Mouse (Mus musculus): ENCODE results near the gene Irak4. TPM values are rescaled to one million over a fixed set of nuclear protein-coding genes. Genes with fewer than 3 reads are reported as not detected.

The Irak4 gene
- polyA plus RNA-seq, 1 experiment from 2014 or later, result 3.1 TPM

GRCm38 (mm10) chr15:94571501-94571900 lies 28.1 kb downstream of the Irak4 start:
- Histone ChIP-seq H3K27me3 (ENCODE audit: insufficient read depth, poor library complexity, severe bottlenecking) (no peaks in the 10 kb centered on the region), H3K36me3 (no peaks in the 10 kb centered on the region), H3K4me1 (replicated peaks) (no peaks in the 10 kb centered on the region), H3K4me3 (no peak overlapping the region), H3K9me3 (no peaks in the 10 kb centered on the region), H3K27ac (no peak overlapping the region)
- DNase-seq (ENCODE audit: low spot score), result no peak
- 95% methylated on average over 4 of the region's 4 CpGs for WGBS

GRCm38 (mm10) chr15:94572746-94573145 lies 29.3 kb downstream of the Irak4 start:
- WGBS, result 70% methylated on average over 8 of the region's 8 CpGs
- Histone ChIP-seq H3K4me3 (no peak overlapping the region), H3K36me3 (no peaks in the 10 kb centered on the region), H3K9me3 (no peaks in the 10 kb centered on the region), H3K27me3 (ENCODE audit: insufficient read depth, poor library complexity, severe bottlenecking) (no peaks in the 10 kb centered on the region), H3K4me1 (replicated peaks) (no peaks in the 10 kb centered on the region), H3K27ac (no peak overlapping the region)
- DNase-seq (ENCODE audit: low spot score), result no peak

GRCm38 (mm10) chr15:94574566-94575268 lies 31.3 kb downstream of the Irak4 start:
- H3K9me3 ChIP-seq, result no peaks in the 10 kb centered on the region
- DNase-seq (ENCODE audit: low spot score), result no peak

GRCm38 (mm10) chr15:94582000-94582593 lies 38.7 kb downstream of the Irak4 start:
- WGBS, result 59% methylated on average over 7 of the region's 7 CpGs
- no peak overlapping the region for H3K4me3 ChIP-seq
- no peak for DNase-seq (ENCODE audit: low spot score)
- H3K4me1 ChIP-seq (replicated peaks), result peaks cover 6% of the 10 kb centered on the region; the same call in 1 of the 2 replicates
- no peaks in the 10 kb centered on the region for H3K9me3 ChIP-seq
- H3K27ac ChIP-seq, result no peak overlapping the region
- H3K36me3 ChIP-seq, result peaks cover 85% of the 10 kb centered on the region
- no peaks in the 10 kb centered on the region for H3K27me3 ChIP-seq (ENCODE audit: insufficient read depth, poor library complexity, severe bottlenecking)

More at GRCm38 (mm10) chr15:94574566-94575268, 31.3 kb downstream of the Irak4 start:
- H3K4me3 ChIP-seq, result no peak overlapping the region
- H3K27me3 ChIP-seq (ENCODE audit: insufficient read depth, poor library complexity, severe bottlenecking), result no peaks in the 10 kb centered on the region
- peaks cover 16% of the 10 kb centered on the region for H3K36me3 ChIP-seq
- no peak overlapping the region for H3K27ac ChIP-seq
- 61% methylated on average over 4 of the region's 4 CpGs for WGBS
- H3K4me1 ChIP-seq (replicated peaks), result no peaks in the 10 kb centered on the region

GRCm38 (mm10) chr15:94583153-94583552 lies 39.7 kb downstream of the Irak4 start:
- Histone ChIP-seq H3K9me3 (no peaks in the 10 kb centered on the region), H3K4me3 (no peak overlapping the region), H3K27me3 (ENCODE audit: insufficient read depth, poor library complexity, severe bottlenecking) (no peaks in the 10 kb centered on the region), H3K27ac (no peak overlapping the region), H3K36me3 (peaks cover 83% of the 10 kb centered on the region), H3K4me1 (replicated peaks) (peaks cover 10% of the 10 kb centered on the region)
- WGBS, result 89% methylated on average over 10 of the region's 10 CpGs
- no peak for DNase-seq (ENCODE audit: low spot score)

- H3K36me3 ChIP-seq, result peaks cover 70% of the 10 kb centered on the region
- 82% methylated on average over 4 of the region's 4 CpGs for WGBS
- H3K27me3 ChIP-seq (ENCODE audit: insufficient read depth, poor library complexity, severe bottlenecking), result no peaks in the 10 kb centered on the region
- H3K9me3 ChIP-seq, result no peaks in the 10 kb centered on the region
- no peak for DNase-seq (ENCODE audit: low spot score)
- H3K4me3 ChIP-seq, result no peak overlapping the region
- H3K27ac ChIP-seq, result no peak overlapping the region
- peaks cover 18% of the 10 kb centered on the region for H3K4me1 ChIP-seq (replicated peaks)
These were observed 41.3 kb downstream of the Irak4 start for GRCm38 (mm10) chr15:94584738-94585137.

GRCm38 (mm10) chr15:94587826-94588715 lies 44.6 kb downstream of the Irak4 start:
- Histone ChIP-seq H3K4me3 (peak overlapping the region; percentile 96), H3K4me1 (replicated peaks) (peaks cover 13% of the 10 kb centered on the region), H3K27me3 (ENCODE audit: insufficient read depth, poor library complexity, severe bottlenecking) (no peaks in the 10 kb centered on the region), H3K27ac (no peak overlapping the region), H3K9me3 (no peaks in the 10 kb centered on the region), H3K36me3 (peaks cover 37% of the 10 kb centered on the region)
- WGBS, result 90% methylated on average over 9 of the region's 9 CpGs
- no peak for DNase-seq (ENCODE audit: low spot score)

- H3K36me3 ChIP-seq, result peaks cover 23% of the 10 kb centered on the region
- H3K27me3 ChIP-seq (ENCODE audit: insufficient read depth, poor library complexity, severe bottlenecking), result no peaks in the 10 kb centered on the region
- peaks cover 13% of the 10 kb centered on the region for H3K4me1 ChIP-seq (replicated peaks)
- H3K27ac ChIP-seq, result peak within 1 kb of the TSS; percentile 95
- DNase-seq (ENCODE audit: low spot score), result peak; percentile 98
- no peaks in the 10 kb centered on the region for H3K9me3 ChIP-seq
- peak within 1 kb of the TSS; percentile 96 for H3K4me3 ChIP-seq
- WGBS, result under 1% methylated on average over 70 of the region's 70 CpGs
These were observed 46.0 kb downstream of the Irak4 start, which contains the start of gene Twf1 for GRCm38 (mm10) chr15:94589219-94590075. Twf1 (minus strand) TSS chr15:94589889.

GRCm38 (mm10) chr15:94590083-94590482 lies 46.6 kb downstream of the Irak4 start:
- Histone ChIP-seq H3K4me3 (peak overlapping the region; percentile 96), H3K9me3 (no peaks in the 10 kb centered on the region), H3K27ac (peak overlapping the region; percentile 95), H3K4me1 (replicated peaks) (peaks cover 13% of the 10 kb centered on the region), H3K36me3 (peaks cover 17% of the 10 kb centered on the region), H3K27me3 (ENCODE audit: insufficient read depth, poor library complexity, severe bottlenecking) (no peaks in the 10 kb centered on the region)
- WGBS, result 13% methylated on average over 8 of the region's 8 CpGs
- DNase-seq (ENCODE audit: low spot score), result no peak

GRCm38 (mm10) chr15:94591356-94591755 lies 47.9 kb downstream of the Irak4 start:
- H3K36me3 ChIP-seq, result peaks cover 5% of the 10 kb centered on the region
- H3K4me1 ChIP-seq (replicated peaks), result peaks cover 13% of the 10 kb centered on the region
- no peak overlapping the region for H3K27ac ChIP-seq
- H3K9me3 ChIP-seq, result no peaks in the 10 kb centered on the region
- 90% methylated on average over 4 of the region's 4 CpGs for WGBS
- no peak for DNase-seq (ENCODE audit: low spot score)
- H3K27me3 ChIP-seq (ENCODE audit: insufficient read depth, poor library complexity, severe bottlenecking), result no peaks in the 10 kb centered on the region
- H3K4me3 ChIP-seq, result no peak overlapping the region

GRCm38 (mm10) chr15:94593586-94593985 lies 50.1 kb downstream of the Irak4 start:
- H3K36me3 ChIP-seq, result no peaks in the 10 kb centered on the region
- DNase-seq (ENCODE audit: low spot score), result no peak
- H3K9me3 ChIP-seq, result no peaks in the 10 kb centered on the region
- H3K4me1 ChIP-seq (replicated peaks), result peaks cover 16% of the 10 kb centered on the region
- H3K27ac ChIP-seq, result no peak overlapping the region
- H3K4me3 ChIP-seq, result no peak overlapping the region
- H3K27me3 ChIP-seq (ENCODE audit: insufficient read depth, poor library complexity, severe bottlenecking), result no peaks in the 10 kb centered on the region
- 88% methylated on average over 1 of the region's 1 CpGs for WGBS

- H3K4me3 ChIP-seq, result no peak overlapping the region
- H3K27me3 ChIP-seq (ENCODE audit: insufficient read depth, poor library complexity, severe bottlenecking), result no peaks in the 10 kb centered on the region
- DNase-seq (ENCODE audit: low spot score), result no peak
- peaks cover 20% of the 10 kb centered on the region for H3K4me1 ChIP-seq (replicated peaks)
- no peaks in the 10 kb centered on the region for H3K9me3 ChIP-seq
- WGBS, result 87% methylated on average over 11 of the region's 11 CpGs
- H3K36me3 ChIP-seq, result no peaks in the 10 kb centered on the region
- no peak overlapping the region for H3K27ac ChIP-seq
These were observed 56.8 kb downstream of the Irak4 start for GRCm38 (mm10) chr15:94600145-94600707.
